Mouse (Mus musculus) small intestine, adult 2 months (tissue): ENCODE measurements at regions not wholly inside any gene's neighbourhood (a gene's known extent, or its start where the extent isn't known, plus 50 kb on each side); places are given as distances from the start of the nearest gene placed in this dataset.

Experiments used
- CTCF ChIP-seq: fragments of 200-500 bp; IDR thresholded peaks from 2 replicates; pipeline ENCODE4 v1.5.1; 2012; ENCODE audit warnings: low read depth, mild to moderate bottlenecking, control low read depth, inconsistent platforms, low read length, moderate library complexity, mixed read lengths; ENCODE audit not compliant: insufficient replicate concordance, insufficient read length; ENCODE audit errors: extremely low read depth
- POLR2A ChIP-seq: fragments of 200-500 bp; IDR thresholded peaks from 2 replicates; pipeline ENCODE4 v1.6.1; 2012; ENCODE audit warnings: low read depth, mild to moderate bottlenecking, control low read depth, inconsistent platforms, low read length, moderate library complexity

DNA sequence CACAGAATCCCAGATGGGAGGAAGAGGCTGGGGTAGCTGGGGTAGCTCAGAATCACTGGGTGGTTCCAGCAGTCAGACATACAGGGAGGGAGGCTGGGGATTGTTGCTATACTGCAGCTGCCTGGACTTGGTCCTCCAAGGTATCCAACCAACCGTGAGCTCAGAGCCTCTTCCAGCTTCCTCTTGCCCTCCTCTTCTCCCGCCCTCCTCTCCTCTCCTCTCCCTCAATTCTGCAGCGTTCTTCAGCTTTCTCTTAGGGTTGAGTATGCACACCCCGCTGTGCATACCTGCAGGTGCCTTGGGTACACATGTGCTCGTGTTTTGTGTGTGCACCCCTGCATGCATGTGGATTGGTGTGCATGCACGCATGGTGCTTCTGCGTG is 81.6 kb downstream of the Cstad start:
- TF ChIP-seq POLR2A (no peak), CTCF (no peak)
